Mouse (Mus musculus) kidney, embryonic 14.5 days (tissue): ENCODE measurements at regions not wholly inside any gene's neighbourhood (a gene's known extent, or its start where the extent isn't known, plus 50 kb on each side); places are given as distances from the start of the nearest gene placed in this dataset.
A peak's percentile ranks its signal among the peaks of the same experiment; 100 is the strongest.

Experiments used
- ATAC-seq: fragments of 200-750 bp; cut with Nextera tagmentation; 2 replicates; pipeline ENCODE4 v1.8.0; 2017; ENCODE audit warnings: moderate number of reproducible peaks, mild to moderate bottlenecking, moderate TSS enrichment, moderate library complexity; ENCODE audit not compliant: low FRiP score, low TSS enrichment
- H3K27ac ChIP-seq: fragments of 300-500 bp; sonication (generic); 2 replicates; pipeline ENCODE4 v1.5.1; 2014; ENCODE audit warnings: low read depth, mild to moderate bottlenecking, low read length, moderate library complexity, mixed read lengths
- H3K27me3 ChIP-seq: fragments of 300-500 bp; sonication (generic); 2 replicates; pipeline ENCODE4 v1.6.1; 2014; ENCODE audit warnings: mild to moderate bottlenecking, low read length; ENCODE audit not compliant: control insufficient read depth, insufficient read depth
- H3K36me3 ChIP-seq: fragments of 300-500 bp; sonication (generic); 2 replicates; pipeline ENCODE4 v1.6.1; 2014; ENCODE audit warnings: low read length, mixed read lengths; ENCODE audit not compliant: control insufficient read depth, insufficient read depth
- H3K4me1 ChIP-seq: fragments of 300-500 bp; sonication (generic); 2 replicates; pipeline ENCODE4 v1.6.1; 2014; ENCODE audit warnings: low read length, mixed read lengths; ENCODE audit not compliant: control insufficient read depth, insufficient read depth
- H3K4me2 ChIP-seq: fragments of 300-500 bp; sonication (generic); replicated peaks from 2 replicates; pipeline ENCODE4 v1.6.1; 2014; ENCODE audit warnings: low read depth, mild to moderate bottlenecking, low read length
- H3K4me3 ChIP-seq: fragments of 300-500 bp; sonication (generic); 2 replicates; pipeline ENCODE4 v1.5.1; 2014; ENCODE audit warnings: mild to moderate bottlenecking, low read length
- H3K9ac ChIP-seq: fragments of 300-500 bp; sonication (generic); 2 replicates; pipeline ENCODE4 v1.6.1; 2014; ENCODE audit warnings: low read depth, mild to moderate bottlenecking, low read length, moderate library complexity
- H3K9me3 ChIP-seq: fragments of 300-500 bp; sonication (generic); 2 replicates; pipeline ENCODE4 v1.6.1; 2016; ENCODE audit warnings: low read length; ENCODE audit not compliant: control insufficient read depth
- WGBS: fragments of 180-500 bp; shearing (Covaris S2); extraction: QIAGEN DNeasy Blood & Tissue Kit; methylation state at CpG from one replicate; pipeline ENCODE4 v1.1.7; 2014; 5-methylcytosine and 5-hydroxymethylcytosine counted together

DNA sequence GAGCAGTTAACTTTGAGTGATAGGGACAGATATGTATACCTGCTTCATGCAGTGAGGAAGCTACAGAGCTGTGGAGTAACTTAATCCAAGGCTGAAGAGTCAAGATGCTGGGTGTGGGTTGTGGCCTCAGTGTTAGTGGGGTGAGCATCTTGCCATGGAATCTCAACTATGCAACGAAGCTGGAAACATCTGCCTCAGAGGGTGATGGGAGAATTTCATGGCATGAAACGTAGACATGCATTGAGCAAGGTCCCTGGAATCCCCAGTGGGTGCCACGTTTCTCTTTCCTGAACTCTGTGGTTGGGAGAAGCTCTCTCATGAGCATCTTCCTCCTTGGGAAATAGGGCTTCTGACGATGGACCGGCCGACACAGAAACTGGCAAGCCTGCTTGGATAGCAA is 208.4 kb upstream of the Dio3 start:
- 85% methylated on average over 6 of the region's 6 CpGs for WGBS
- no peak overlapping the region for H3K4me3 ChIP-seq
- ATAC-seq, result no peak
- no peak overlapping the region for H3K4me2 ChIP-seq
- H3K36me3 ChIP-seq, result no peaks in the 10 kb centered on the region
- no peaks in the 10 kb centered on the region for H3K27me3 ChIP-seq
- H3K27ac ChIP-seq, result no peak overlapping the region
- peaks cover 14% of the 10 kb centered on the region for H3K9me3 ChIP-seq
- no peak overlapping the region for H3K9ac ChIP-seq
- no peaks in the 10 kb centered on the region for H3K4me1 ChIP-seq

DNA sequence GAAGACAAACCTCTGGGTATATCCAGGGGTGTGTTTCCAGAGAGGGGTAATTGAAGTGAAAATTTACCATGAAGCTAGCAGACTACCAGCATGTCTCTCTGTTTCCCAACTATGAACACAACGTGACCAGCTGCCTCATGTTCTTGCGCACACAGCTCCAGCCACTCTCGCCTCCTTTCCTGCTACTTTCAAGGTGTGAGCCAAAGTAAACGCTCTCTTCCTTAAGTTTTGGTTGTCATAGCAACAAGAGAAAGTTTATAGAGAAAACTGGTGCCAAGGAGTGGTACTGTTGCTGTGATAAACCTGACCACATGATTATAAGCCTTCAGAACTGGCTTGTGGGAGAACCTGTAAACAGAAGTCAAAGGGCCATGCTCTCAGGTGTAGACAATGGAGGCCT is 207.0 kb upstream of the Dio3 start:
- no peak overlapping the region for H3K4me2 ChIP-seq
- peaks cover 14% of the 10 kb centered on the region for H3K9me3 ChIP-seq
- no peak overlapping the region for H3K9ac ChIP-seq
- peaks cover under 1% of the 10 kb centered on the region; the same call in 1 of the 2 replicates for H3K4me1 ChIP-seq
- H3K36me3 ChIP-seq, result no peaks in the 10 kb centered on the region
- H3K4me3 ChIP-seq, result no peak overlapping the region
- no peak for ATAC-seq
- WGBS, result 63% methylated on average over 4 of the region's 4 CpGs
- no peak overlapping the region for H3K27ac ChIP-seq
- no peaks in the 10 kb centered on the region for H3K27me3 ChIP-seq

DNA sequence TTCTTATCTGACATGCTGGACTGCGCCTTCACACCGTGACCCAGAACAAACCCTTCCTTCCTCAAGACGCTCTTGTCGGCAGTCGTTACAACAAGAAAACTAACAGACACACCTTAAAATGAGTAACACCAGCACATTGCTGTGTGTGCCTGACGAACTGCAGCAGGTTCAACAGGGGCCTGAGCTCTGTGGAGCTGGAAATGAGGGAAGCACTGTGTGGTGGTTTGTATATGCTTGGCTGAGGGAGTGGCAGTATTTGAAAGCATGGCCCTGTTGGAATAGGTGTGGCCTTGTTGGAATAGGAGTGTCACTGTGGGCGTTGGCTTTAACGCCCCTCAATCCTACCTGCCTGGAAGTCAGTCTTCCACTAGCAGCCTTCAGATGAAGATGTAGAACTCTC is 203.9 kb upstream of the Dio3 start:
- Histone ChIP-seq H3K9me3 (0 out of 2 replicates have a peak, but pooled peaks cover under 1% of the 10 kb centered on the region), H3K9ac (no peak overlapping the region), H3K4me2 (no peak overlapping the region), H3K4me1 (peaks cover 9% of the 10 kb centered on the region), H3K27ac (no peak overlapping the region), H3K36me3 (no peaks in the 10 kb centered on the region), H3K4me3 (no peak overlapping the region), H3K27me3 (no peaks in the 10 kb centered on the region)
- no peak for ATAC-seq
- 87% methylated on average over 8 of the region's 8 CpGs for WGBS

DNA sequence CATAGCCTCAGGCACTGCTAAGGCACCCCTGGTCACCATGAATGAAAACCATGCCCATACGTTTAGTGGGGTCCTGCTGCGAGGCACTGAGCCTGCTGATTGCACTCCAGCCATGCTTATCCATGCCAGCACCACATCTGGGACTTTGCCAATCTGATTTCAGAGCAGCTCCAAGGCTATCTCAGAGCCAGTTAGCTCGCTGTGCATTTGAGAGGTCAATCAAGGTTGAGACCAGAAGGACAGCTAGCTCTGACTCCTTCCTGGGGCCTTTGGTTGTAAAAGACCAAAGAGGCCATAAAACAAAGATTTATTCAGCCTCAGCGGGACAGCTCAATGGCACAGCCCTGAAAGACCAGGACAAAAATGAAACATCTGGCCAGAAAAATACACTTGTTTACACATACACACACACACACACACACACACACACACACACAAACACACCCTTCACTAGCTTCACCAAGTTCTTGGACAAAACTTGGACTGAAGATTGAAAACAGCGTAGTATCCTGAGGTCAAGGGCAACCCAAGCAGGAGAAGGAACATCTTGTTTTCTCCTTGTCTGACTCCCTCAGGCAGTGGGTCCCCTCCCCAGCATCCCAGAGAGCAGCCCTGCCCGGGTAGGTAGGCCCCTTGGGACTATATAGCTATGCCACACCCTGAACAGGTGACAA is 201.5 kb upstream of the Dio3 start:
- no peak overlapping the region for H3K9ac ChIP-seq
- no peaks in the 10 kb centered on the region for H3K27me3 ChIP-seq
- H3K4me3 ChIP-seq, result no peak overlapping the region
- ATAC-seq, result peak; percentile 53
- no peak overlapping the region for H3K4me2 ChIP-seq
- WGBS, result 24% methylated on average over 6 of the region's 6 CpGs
- H3K4me1 ChIP-seq, result peaks cover 9% of the 10 kb centered on the region
- H3K27ac ChIP-seq, result peak overlapping the region; percentile 51; the same call in 1 of the 2 replicates
- H3K9me3 ChIP-seq, result no peaks in the 10 kb centered on the region
- no peaks in the 10 kb centered on the region for H3K36me3 ChIP-seq

DNA sequence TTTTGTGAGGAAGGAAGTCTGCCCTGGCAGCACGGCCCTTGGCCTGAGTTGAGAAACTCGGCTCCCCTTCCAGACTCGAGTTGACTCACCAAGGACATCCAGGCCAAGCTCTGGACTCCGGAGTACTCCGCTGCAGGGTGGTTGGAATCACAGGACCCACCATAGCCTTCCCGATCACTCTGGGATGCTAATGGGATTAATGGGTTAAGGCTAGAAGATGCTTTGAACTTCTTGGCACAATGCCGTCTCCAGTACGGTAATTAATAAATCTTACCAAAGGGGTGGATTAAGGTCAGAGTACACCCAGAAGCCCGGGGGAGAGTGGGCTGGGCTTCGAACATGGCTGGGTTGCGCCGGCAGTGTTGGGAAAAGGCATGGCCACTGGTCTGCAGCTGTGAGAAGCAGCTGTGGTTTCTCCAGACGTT is 200.8 kb upstream of the Dio3 start:
- Histone ChIP-seq H3K4me3 (no peak overlapping the region), H3K36me3 (no peaks in the 10 kb centered on the region), H3K9me3 (no peaks in the 10 kb centered on the region), H3K9ac (no peak overlapping the region), H3K27ac (peak overlapping the region; percentile 51; the same call in 1 of the 2 replicates), H3K27me3 (no peaks in the 10 kb centered on the region), H3K4me1 (peaks cover 14% of the 10 kb centered on the region), H3K4me2 (no peak overlapping the region)
- 28% methylated on average over 13 of the region's 13 CpGs for WGBS
- ATAC-seq, result peak; percentile 74

DNA sequence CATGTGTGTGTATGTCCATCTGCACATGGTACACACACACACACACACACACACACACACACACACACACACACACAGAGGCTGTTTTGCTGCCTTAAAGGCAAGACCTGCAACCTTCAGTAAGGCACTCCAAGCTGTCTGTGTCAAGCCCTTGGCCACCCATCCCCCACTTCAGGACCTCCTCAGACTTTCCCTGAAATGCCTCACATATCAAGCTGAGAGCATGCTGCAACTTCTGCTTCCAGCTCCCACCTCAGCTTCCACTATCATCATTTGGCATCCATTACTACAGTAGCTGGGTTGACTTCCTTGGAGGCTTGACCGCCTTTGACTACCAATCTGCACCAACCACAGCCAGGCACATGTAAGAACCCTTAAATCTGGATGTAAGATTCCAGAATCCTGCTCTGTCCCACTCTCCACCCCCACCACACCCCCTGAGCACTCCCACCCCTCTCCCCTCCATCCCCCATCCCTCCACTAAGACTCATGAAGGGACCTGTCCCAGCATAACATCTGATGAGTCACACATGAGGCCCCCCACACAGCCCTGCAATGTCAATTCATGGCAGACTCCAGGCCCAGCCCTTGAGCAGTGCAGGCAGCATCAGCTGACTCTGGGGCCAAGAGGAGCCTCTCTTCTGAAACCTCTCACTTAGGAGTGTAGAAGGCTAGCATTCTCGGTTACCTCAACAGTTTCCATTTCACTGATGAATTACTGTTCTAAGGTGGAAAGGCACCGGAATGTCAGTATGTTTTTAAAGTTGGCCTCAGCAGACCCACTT is 196.8 kb upstream of the Dio3 start:
- no peaks in the 10 kb centered on the region for H3K9me3 ChIP-seq
- peaks cover 16% of the 10 kb centered on the region for H3K4me1 ChIP-seq
- 51% methylated on average over 3 of the region's 3 CpGs for WGBS
- H3K27me3 ChIP-seq, result no peaks in the 10 kb centered on the region
- H3K9ac ChIP-seq, result no peak overlapping the region
- H3K4me2 ChIP-seq, result no peak overlapping the region
- H3K4me3 ChIP-seq, result no peak overlapping the region
- no peaks in the 10 kb centered on the region for H3K36me3 ChIP-seq
- no peak overlapping the region for H3K27ac ChIP-seq
- no peak for ATAC-seq

DNA sequence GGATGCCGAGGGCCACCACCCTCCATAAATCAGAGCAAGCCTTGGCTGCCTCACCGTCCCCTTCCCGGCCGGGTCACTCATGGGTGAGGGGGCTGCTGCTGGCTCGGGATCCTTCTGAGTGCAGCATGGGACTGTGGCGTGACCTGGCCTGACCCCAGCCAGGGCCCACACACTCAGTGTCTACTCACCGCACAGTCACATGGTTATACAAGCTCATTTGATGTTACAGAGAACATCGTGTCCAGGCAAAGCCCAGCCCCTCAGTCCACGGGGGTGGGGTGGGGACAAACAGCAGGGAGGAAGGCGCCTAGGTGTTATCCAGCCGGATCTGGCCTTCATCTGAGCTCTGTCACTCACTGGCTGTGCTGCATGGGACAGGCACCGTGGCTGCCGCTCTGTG is 195.9 kb upstream of the Dio3 start:
- peaks cover 9% of the 10 kb centered on the region for H3K4me1 ChIP-seq
- H3K36me3 ChIP-seq, result no peaks in the 10 kb centered on the region
- ATAC-seq, result peak; percentile 85
- H3K27me3 ChIP-seq, result no peaks in the 10 kb centered on the region
- WGBS, result 6% methylated on average over 13 of the region's 13 CpGs
- no peak overlapping the region for H3K4me2 ChIP-seq
- no peaks in the 10 kb centered on the region for H3K9me3 ChIP-seq
- H3K9ac ChIP-seq, result no peak overlapping the region
- H3K4me3 ChIP-seq, result no peak overlapping the region
- H3K27ac ChIP-seq, result no peak overlapping the region

DNA sequence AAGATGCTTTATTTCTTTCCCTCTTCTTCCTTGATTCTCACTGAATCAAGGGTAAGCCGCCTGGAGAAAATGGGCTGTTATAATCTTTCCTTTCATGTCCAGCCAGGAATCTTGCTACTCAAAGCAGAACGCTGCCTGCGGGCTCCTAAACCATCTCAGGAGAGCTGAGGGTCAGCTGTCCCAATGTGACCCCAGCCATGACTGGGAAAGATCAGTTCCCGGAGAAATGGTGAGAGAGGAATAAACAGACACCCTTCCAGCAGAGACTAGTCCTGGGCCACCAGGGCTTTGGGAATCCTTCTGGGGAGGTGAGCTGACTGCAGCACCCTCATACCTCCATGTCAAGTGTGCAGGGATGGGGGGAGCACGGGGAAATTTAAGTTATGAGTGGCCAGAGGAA is 195.4 kb upstream of the Dio3 start:
- WGBS, result 38% methylated on average over 5 of the region's 5 CpGs
- H3K36me3 ChIP-seq, result no peaks in the 10 kb centered on the region
- peaks cover 9% of the 10 kb centered on the region for H3K4me1 ChIP-seq
- no peak overlapping the region for H3K9ac ChIP-seq
- H3K4me2 ChIP-seq, result no peak overlapping the region
- H3K4me3 ChIP-seq, result no peak overlapping the region
- ATAC-seq, result no peak
- H3K27me3 ChIP-seq, result no peaks in the 10 kb centered on the region
- H3K9me3 ChIP-seq, result no peaks in the 10 kb centered on the region
- H3K27ac ChIP-seq, result no peak overlapping the region

DNA sequence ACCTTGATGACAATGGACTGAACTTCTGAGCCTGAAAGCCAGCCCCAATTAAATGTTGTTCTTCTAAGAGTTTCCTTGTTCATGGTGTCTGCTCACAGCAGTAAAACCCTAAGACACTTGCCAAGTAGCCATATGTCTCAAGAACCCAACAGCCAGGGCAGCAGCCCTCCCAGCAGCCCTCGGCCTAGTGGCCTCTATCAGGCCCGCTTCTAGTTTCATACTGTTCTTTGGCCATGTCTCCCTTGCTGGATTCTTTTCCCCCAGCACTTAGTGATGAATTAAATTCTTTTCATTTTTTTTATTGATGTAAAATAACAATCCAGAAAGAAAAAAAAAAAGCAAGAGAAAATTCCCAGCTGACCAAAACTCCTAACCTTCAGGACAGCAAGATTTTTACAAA is 191.9 kb upstream of the Dio3 start:
- H3K9ac ChIP-seq, result no peak overlapping the region
- no peak overlapping the region for H3K4me3 ChIP-seq
- H3K9me3 ChIP-seq, result no peaks in the 10 kb centered on the region
- H3K4me2 ChIP-seq, result no peak overlapping the region
- ATAC-seq, result no peak
- H3K27ac ChIP-seq, result no peak overlapping the region
- H3K36me3 ChIP-seq, result no peaks in the 10 kb centered on the region
- H3K4me1 ChIP-seq, result peaks cover 9% of the 10 kb centered on the region; the same call in 1 of the 2 replicates
- H3K27me3 ChIP-seq, result no peaks in the 10 kb centered on the region
- WGBS, result 83% methylated on average over 2 of the region's 2 CpGs
